Mouse (Mus musculus): ENCODE results near the gene Clec2g. TPM values are rescaled to one million over a fixed set of nuclear protein-coding genes. Genes with fewer than 3 reads are reported as not detected.
"Not testable (repeated sequence)": the region's sequence is repeated elsewhere in the genome, so short reads cannot be mapped to it uniquely, and the experiment has no call there.

The Clec2g gene
- total RNA-seq, 1 experiment = 0.22 TPM

GRCm38 (mm10) chr6:128968463-128968862, 34.3 kb downstream of the Clec2g start:
- in situ Hi-C loops (cut with MboI; ENCODE audit: low sequenced_read_pairs in 2 of 2, unreplicated experiment in 2 of 2) = no loop called here
- no peak overlapping the region for H3K27ac ChIP-seq (ENCODE audit: insufficient read depth, low read depth, low read length, poor library complexity, severe bottlenecking)
- H3K9me3 ChIP-seq (ENCODE audit: control insufficient read depth, insufficient read depth, low read depth, low read length) = 0 out of 2 replicates have a peak, but pooled peaks cover 2% of the 10 kb centered on the region
- no peak overlapping the region for H3K4me3 ChIP-seq (ENCODE audit: insufficient read depth in 1 of 2, low read depth in 1 of 2, low read length in 2 of 2, poor library complexity in 1 of 2, severe bottlenecking in 1 of 2)
- H3K36me3 ChIP-seq (ENCODE audit: control insufficient read depth, insufficient read depth, low read length, poor library complexity, severe bottlenecking) = no peaks in the 10 kb centered on the region
- TF ChIP-seq CHD2 (IDR thresholded peaks at IDR 0.05; ENCODE audit: low read depth, low read length) (no peak), ZC3H11A (IDR thresholded peaks at IDR 0.05; ENCODE audit: borderline replicate concordance, low read depth, low read length) (no peak)
- H3K9ac ChIP-seq (ENCODE audit: insufficient read depth, low read depth, low read length, poor library complexity, severe bottlenecking) = no peak overlapping the region
- no peaks in the 10 kb centered on the region for H3K4me1 ChIP-seq (ENCODE audit: control insufficient read depth in 2 of 2, insufficient read depth in 2 of 2, low read length in 2 of 2, poor library complexity in 1 of 2)
- no peak for DNase-seq (ENCODE audit: low read depth, low spot score)

- Histone ChIP-seq H3K4me3 (ENCODE audit: insufficient read depth in 1 of 2, low read depth in 1 of 2, low read length in 2 of 2, poor library complexity in 1 of 2, severe bottlenecking in 1 of 2) (no peak overlapping the region), H3K9ac (ENCODE audit: insufficient read depth, low read depth, low read length, poor library complexity, severe bottlenecking) (no peak overlapping the region), H3K27ac (ENCODE audit: insufficient read depth, low read depth, low read length, poor library complexity, severe bottlenecking) (no peak overlapping the region), H3K36me3 (ENCODE audit: control insufficient read depth, insufficient read depth, low read length, poor library complexity, severe bottlenecking) (no peaks in the 10 kb centered on the region), H3K9me3 (ENCODE audit: control insufficient read depth, insufficient read depth, low read depth, low read length) (0 out of 2 replicates have a peak, but pooled peaks cover 2% of the 10 kb centered on the region), H3K4me1 (ENCODE audit: control insufficient read depth in 2 of 2, insufficient read depth in 2 of 2, low read length in 2 of 2, poor library complexity in 1 of 2) (no peaks in the 10 kb centered on the region)
- in situ Hi-C loops (cut with MboI; ENCODE audit: low sequenced_read_pairs in 2 of 2, unreplicated experiment in 2 of 2) = no loop called here
- no peak for DNase-seq (ENCODE audit: low read depth, low spot score)
- TF ChIP-seq HCFC1 (IDR thresholded peaks at IDR 0.05; ENCODE audit: borderline replicate concordance, insufficient read depth, low read length) = no peak
- no peak for TF ChIP-seq ZC3H11A (IDR thresholded peaks at IDR 0.05; ENCODE audit: borderline replicate concordance, low read depth, low read length)
- no peak for TF ChIP-seq ZNF384 (IDR thresholded peaks at IDR 0.05; ENCODE audit: low read depth, low read length)
- no peak for TF ChIP-seq MAFK (IDR thresholded peaks at IDR 0.05; ENCODE audit: insufficient read depth, low read depth, low read length)
- no peak for TF ChIP-seq CHD2 (IDR thresholded peaks at IDR 0.05; ENCODE audit: low read depth, low read length)
Observed at GRCm38 (mm10) chr6:128969741-128970140, 35.6 kb downstream of the Clec2g start.

DNA sequence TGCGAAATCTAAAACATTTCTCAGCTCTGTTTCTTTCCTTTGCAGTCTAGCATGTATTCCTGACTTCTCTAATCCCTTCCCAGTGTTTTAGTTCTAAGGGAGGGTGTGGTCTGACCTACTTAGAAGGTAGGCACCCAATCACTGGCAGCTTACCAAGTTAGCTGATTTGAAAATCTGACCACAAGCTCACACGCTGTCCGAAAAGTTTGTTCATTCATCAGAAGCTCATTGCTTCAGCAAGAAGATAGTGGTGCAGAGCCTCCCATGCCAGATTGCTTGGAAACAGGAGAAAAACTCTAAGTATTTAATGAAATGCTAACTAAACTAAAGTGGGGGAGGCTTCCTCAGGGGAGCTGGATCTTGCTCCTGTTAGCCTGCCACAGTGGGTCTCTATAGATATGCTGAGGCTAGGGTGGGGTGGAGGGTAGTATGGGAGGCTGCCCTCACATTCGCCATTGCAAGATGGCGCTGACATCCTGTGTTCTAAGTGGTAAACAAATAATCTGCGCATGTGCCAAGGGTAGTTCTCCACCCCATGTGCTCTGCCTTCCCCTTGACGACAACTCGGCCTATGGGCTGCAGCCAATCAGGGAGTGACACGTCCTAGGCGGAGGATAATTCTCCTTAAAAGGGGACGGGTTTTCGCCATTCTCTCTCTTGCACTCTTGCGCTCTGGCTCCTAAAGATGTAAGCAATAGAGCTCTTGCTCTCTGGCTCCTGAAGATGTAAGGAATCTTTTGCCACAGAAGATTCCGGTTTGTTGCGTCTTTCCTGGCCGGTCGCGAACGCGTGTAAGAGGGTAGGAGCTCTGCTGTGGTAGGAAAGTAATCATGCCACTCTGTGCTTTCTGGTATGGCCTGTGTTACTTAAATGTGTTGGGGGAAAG, 36.6 kb downstream of the Clec2g start:
- H3K4me3 ChIP-seq (ENCODE audit: insufficient read depth in 1 of 2, low read depth in 1 of 2, low read length in 2 of 2, poor library complexity in 1 of 2, severe bottlenecking in 1 of 2); in situ Hi-C loops (cut with MboI; ENCODE audit: low sequenced_read_pairs in 2 of 2, unreplicated experiment in 2 of 2); DNase-seq (ENCODE audit: low read depth, low spot score); H3K27ac ChIP-seq (ENCODE audit: insufficient read depth, low read depth, low read length, poor library complexity, severe bottlenecking); H3K9me3 ChIP-seq (ENCODE audit: control insufficient read depth, insufficient read depth, low read depth, low read length); H3K4me1 ChIP-seq (ENCODE audit: control insufficient read depth in 2 of 2, insufficient read depth in 2 of 2, low read length in 2 of 2, poor library complexity in 1 of 2); H3K9ac ChIP-seq (ENCODE audit: insufficient read depth, low read depth, low read length, poor library complexity, severe bottlenecking); H3K36me3 ChIP-seq (ENCODE audit: control insufficient read depth, insufficient read depth, low read length, poor library complexity, severe bottlenecking): not testable (repeated sequence)

DNA sequence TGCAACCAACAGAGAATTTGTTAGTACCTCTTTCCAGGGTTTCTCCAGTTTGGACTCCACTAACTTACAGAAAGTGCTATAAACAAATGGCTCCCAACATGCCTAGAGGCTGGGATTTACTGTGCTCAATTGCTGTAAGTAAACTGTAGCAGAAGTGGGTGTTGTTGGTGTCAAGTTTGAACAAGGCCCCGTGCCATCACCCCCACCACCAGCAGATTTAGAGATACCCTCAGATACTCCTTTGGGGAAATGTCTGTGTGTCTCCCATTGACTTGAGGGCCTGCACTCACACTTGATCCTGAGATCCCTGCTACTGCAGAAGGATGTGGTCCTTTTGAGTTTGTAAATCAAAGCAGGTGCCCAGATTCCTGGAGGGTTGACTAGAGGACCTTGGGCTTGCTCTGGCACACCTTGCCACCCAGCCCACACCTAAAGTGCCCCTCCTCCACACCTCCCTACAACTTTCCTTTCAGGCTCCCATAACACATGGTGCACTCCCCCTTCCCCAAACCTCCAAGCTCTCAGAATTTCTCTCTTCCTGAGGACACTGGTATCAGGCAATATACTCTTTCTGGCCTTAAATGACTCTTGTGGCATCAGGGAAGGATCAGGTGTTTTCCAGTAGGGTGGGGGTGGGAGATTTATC, 37.3 kb downstream of the Clec2g start:
- TF ChIP-seq HCFC1 (IDR thresholded peaks at IDR 0.05; ENCODE audit: borderline replicate concordance, insufficient read depth, low read length) (no peak), ZC3H11A (IDR thresholded peaks at IDR 0.05; ENCODE audit: borderline replicate concordance, low read depth, low read length) (no peak), MAFK (IDR thresholded peaks at IDR 0.05; ENCODE audit: insufficient read depth, low read depth, low read length) (no peak), CHD2 (IDR thresholded peaks at IDR 0.05; ENCODE audit: low read depth, low read length) (no peak), ZNF384 (IDR thresholded peaks at IDR 0.05; ENCODE audit: low read depth, low read length) (no peak)
- H3K4me3 ChIP-seq (ENCODE audit: insufficient read depth in 1 of 2, low read depth in 1 of 2, low read length in 2 of 2, poor library complexity in 1 of 2, severe bottlenecking in 1 of 2) = no peak overlapping the region
- H3K27ac ChIP-seq (ENCODE audit: insufficient read depth, low read depth, low read length, poor library complexity, severe bottlenecking) = no peak overlapping the region
- no peaks in the 10 kb centered on the region for H3K36me3 ChIP-seq (ENCODE audit: control insufficient read depth, insufficient read depth, low read length, poor library complexity, severe bottlenecking)
- no peak overlapping the region for H3K9ac ChIP-seq (ENCODE audit: insufficient read depth, low read depth, low read length, poor library complexity, severe bottlenecking)
- H3K4me1 ChIP-seq (ENCODE audit: control insufficient read depth in 2 of 2, insufficient read depth in 2 of 2, low read length in 2 of 2, poor library complexity in 1 of 2) = no peaks in the 10 kb centered on the region; a peak in 1 of 4 replicates
- no peak for DNase-seq (ENCODE audit: low read depth, low spot score)
- H3K9me3 ChIP-seq (ENCODE audit: control insufficient read depth, insufficient read depth, low read depth, low read length) = 0 out of 2 replicates have a peak, but pooled peaks cover 2% of the 10 kb centered on the region
- in situ Hi-C loops (cut with MboI; ENCODE audit: low sequenced_read_pairs in 2 of 2, unreplicated experiment in 2 of 2) = no loop called here

All from ES-E14 (cell line).